Mouse (Mus musculus) hindbrain, embryonic 12.5 days (tissue): ENCODE data around the gene Ahnak. TPM values are rescaled to one million over a fixed set of nuclear protein-coding genes. Genes with fewer than 3 reads are reported as not detected.
"Not testable (repeated sequence)": the region's sequence is repeated elsewhere in the genome, so short reads cannot be mapped to it uniquely, and the experiment has no call there.

Source experiments
- ATAC-seq: fragments of 200-750 bp; cut with Nextera tagmentation; 2 replicates; pipeline ENCODE4 v1.8.0; 2017; ENCODE audit warnings: moderate TSS enrichment; ENCODE audit not compliant: low FRiP score
- H3K27ac ChIP-seq: fragments of 300-500 bp; sonication (generic); 2 replicates; pipeline ENCODE4 v1.5.1; 2016; ENCODE audit warnings: mild to moderate bottlenecking
- H3K27me3 ChIP-seq: fragments of 300-500 bp; sonication (generic); 2 replicates; pipeline ENCODE4 v1.6.1; 2016; ENCODE audit warnings: mild to moderate bottlenecking
- H3K36me3 ChIP-seq: fragments of 300-500 bp; sonication (generic); 2 replicates; pipeline ENCODE4 v1.6.1; 2016; ENCODE audit warnings: mild to moderate bottlenecking
- H3K4me1 ChIP-seq: fragments of 300-500 bp; sonication (generic); 2 replicates; pipeline ENCODE4 v1.6.1; 2016
- H3K4me2 ChIP-seq: fragments of 300-500 bp; sonication (generic); replicated peaks from 2 replicates; pipeline ENCODE4 v1.6.1; 2016; ENCODE audit warnings: mild to moderate bottlenecking
- H3K4me3 ChIP-seq: fragments of 300-500 bp; sonication (generic); 2 replicates; pipeline ENCODE4 v1.5.1; 2016; ENCODE audit warnings: mild to moderate bottlenecking
- H3K9ac ChIP-seq: fragments of 300-500 bp; sonication (generic); 2 replicates; pipeline ENCODE4 v1.6.1; 2016; ENCODE audit warnings: mild to moderate bottlenecking, moderate library complexity
- H3K9me3 ChIP-seq: fragments of 300-500 bp; sonication (generic); replicated peaks from 2 replicates; pipeline ENCODE4 v1.6.1; 2016; ENCODE audit warnings: mild to moderate bottlenecking
- WGBS: fragments of 180-500 bp; shearing (Covaris S2); methylation state at CpG from one replicate; pipeline ENCODE4 v1.1.7; 2016; 5-methylcytosine and 5-hydroxymethylcytosine counted together
- polyA plus RNA-seq: library from polyadenylated mRNA; unstranded; fragments of >200 nt; fragmentation: Nextera tagmentation; extraction: Ambion mirVana; gene quantifications from 2 replicates; pipeline ENCODE4 v1.2.1, GENCODE M21; 2016

Ahnak gene
- polyA plus RNA-seq, 1 experiment from 2014 or later: 12.7 TPM

DNA sequence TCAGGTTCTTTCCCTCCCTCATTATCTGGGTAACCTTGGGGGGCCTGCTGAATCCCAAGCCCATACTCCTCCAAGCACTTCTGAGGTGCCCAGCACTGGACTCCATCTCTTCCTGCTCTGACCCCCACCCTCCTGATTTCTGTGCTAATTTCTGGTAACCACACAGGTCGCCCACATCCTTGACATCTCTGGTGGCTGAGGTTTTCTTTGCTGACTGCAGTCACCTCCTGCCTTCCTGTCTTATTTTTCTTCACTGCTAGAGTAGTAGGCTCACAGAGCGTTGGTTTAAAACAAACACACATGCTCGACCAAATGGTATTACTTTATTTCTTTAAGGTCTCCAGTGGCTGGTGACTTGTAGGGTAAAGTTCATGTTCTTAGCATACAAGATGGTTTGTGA lies 49.1 kb downstream of the Ahnak start:
- no peak for ATAC-seq
- Histone ChIP-seq H3K4me1 (no peaks in the 10 kb centered on the region), H3K4me2 (no peak overlapping the region), H3K36me3 (no peaks in the 10 kb centered on the region), H3K27me3 (no peaks in the 10 kb centered on the region), H3K4me3 (no peak overlapping the region), H3K9ac (no peak overlapping the region), H3K9me3 (no peaks in the 10 kb centered on the region), H3K27ac (no peak overlapping the region)
- WGBS: 66% methylated on average over 3 of the region's 3 CpGs

DNA sequence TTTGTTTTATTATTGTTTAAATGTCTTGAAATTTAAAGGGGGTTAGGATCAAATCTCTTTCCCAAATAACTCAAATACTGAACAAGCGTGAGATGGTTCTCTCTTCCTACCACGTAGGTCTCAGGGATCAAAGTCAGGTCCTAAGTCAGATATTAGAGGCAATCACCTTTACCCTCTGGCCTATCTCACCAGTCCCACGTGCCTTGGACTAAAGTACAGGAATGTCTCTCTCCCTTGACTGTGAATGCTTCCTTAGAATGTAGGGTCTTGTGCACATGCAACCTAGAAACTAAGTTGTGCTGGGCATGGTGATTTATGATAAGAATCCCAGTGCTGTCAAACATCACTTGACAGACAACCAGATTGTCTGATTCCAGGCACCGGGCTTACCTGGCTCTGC lies 50.2 kb downstream of the Ahnak start:
- Histone ChIP-seq H3K4me1 (no peaks in the 10 kb centered on the region), H3K27ac (no peak overlapping the region), H3K9ac (no peak overlapping the region), H3K4me3 (no peak overlapping the region), H3K4me2 (no peak overlapping the region), H3K36me3 (no peaks in the 10 kb centered on the region), H3K9me3 (no peaks in the 10 kb centered on the region), H3K27me3 (no peaks in the 10 kb centered on the region)
- 81% methylated on average over 4 of the region's 4 CpGs for WGBS
- no peak for ATAC-seq

DNA sequence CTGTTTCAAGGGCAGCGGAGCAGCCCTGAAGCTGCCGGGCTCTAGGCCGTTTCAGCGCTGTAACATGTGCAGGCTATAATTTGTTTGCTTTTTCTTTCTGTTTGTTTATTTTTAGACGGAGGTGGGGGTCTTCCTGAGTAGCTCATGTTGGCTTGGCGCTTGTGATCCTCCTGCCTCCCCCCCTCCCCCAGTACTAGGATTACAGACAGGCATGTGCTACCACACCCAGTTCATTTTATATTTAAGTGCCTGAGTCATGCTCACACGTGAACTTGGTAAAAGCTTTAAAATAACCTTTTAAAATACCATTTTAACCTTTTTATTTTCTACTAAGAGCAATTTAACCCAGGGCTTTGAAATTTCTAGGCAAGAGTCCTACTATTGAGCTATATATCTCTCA lies 50.8 kb downstream of the Ahnak start:
- ATAC-seq: no peak
- WGBS: 76% methylated on average over 7 of the region's 7 CpGs
- Histone ChIP-seq H3K9me3 (no peaks in the 10 kb centered on the region), H3K36me3 (no peaks in the 10 kb centered on the region), H3K27ac (no peak overlapping the region), H3K9ac (no peak overlapping the region), H3K27me3 (no peaks in the 10 kb centered on the region), H3K4me3 (no peak overlapping the region), H3K4me1 (no peaks in the 10 kb centered on the region), H3K4me2 (no peak overlapping the region)

DNA sequence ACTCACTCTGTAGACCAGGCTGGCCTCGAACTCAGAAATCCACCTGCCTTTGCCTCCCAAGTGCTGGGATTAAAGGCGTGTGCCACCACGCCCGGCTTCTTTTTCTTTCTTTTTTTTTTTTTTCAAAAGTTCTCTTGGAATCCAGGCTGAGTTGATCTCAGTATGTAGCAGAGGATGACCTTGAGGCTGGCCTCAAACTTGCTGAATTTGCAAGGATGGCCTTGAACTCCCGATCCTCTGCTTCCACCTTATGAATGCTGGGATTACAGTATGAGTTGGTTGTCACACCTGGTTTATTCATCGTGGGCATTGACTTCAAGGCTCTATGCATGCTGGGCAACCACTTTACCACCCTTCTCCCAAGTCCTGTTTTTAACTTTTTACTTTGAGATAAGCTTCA lies 51.6 kb downstream of the Ahnak start:
- 88% methylated on average over 6 of the region's 6 CpGs for WGBS
- no peak for ATAC-seq
- no peak overlapping the region for H3K27ac ChIP-seq
- H3K4me1 ChIP-seq: no peaks in the 10 kb centered on the region
- no peak overlapping the region for H3K9ac ChIP-seq
- H3K36me3 ChIP-seq: no peaks in the 10 kb centered on the region
- H3K27me3 ChIP-seq: no peaks in the 10 kb centered on the region
- H3K4me2 ChIP-seq: no peak overlapping the region
- no peaks in the 10 kb centered on the region for H3K9me3 ChIP-seq
- no peak overlapping the region for H3K4me3 ChIP-seq

DNA sequence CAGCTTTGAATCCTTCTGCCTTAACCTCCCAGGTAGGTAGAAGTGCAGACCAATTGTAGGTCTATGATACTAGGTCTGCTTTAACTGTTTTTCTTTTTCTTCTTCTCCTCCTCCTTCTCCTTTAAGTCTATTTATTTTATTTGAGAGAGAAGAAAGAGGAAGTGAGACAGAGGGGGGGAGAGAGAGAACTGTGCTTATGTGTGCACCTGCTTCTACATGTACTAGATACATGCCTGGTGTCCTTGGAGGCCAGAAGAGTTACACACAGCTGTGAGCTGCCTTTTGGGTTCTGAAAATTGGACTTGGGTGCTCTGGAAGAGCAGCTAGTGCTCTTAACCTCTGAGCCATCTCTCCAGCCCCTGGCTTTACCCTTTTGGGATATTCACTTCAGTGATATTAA lies 52.0 kb downstream of the Ahnak start:
- Histone ChIP-seq H3K4me3 (no peak overlapping the region), H3K27ac (no peak overlapping the region), H3K9ac (no peak overlapping the region), H3K4me2 (no peak overlapping the region), H3K36me3 (no peaks in the 10 kb centered on the region), H3K4me1 (no peaks in the 10 kb centered on the region), H3K27me3 (no peaks in the 10 kb centered on the region), H3K9me3 (no peaks in the 10 kb centered on the region)
- no peak for ATAC-seq

DNA sequence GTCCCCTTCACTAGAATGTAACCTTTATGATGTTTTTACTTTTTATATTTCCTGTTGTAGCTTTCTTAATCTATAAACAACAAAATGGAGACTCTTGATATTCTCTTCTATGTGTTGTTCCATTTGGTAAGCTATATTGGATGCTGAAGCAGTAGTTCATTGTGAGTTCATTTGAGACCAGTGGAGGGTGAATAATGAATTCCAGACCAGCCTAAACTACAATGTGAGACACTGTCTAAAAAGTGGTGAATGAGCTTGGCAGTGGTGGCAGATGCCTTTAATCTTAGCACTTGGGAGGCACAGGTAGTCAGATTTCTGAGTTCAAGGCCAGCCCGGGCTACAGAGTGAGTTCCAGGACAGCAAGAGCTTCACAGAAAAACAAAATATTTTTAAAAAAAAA lies 54.0 kb downstream of the Ahnak start:
- 90% methylated on average over 1 of the region's 1 CpGs for WGBS
- no peak overlapping the region for H3K4me2 ChIP-seq

DNA sequence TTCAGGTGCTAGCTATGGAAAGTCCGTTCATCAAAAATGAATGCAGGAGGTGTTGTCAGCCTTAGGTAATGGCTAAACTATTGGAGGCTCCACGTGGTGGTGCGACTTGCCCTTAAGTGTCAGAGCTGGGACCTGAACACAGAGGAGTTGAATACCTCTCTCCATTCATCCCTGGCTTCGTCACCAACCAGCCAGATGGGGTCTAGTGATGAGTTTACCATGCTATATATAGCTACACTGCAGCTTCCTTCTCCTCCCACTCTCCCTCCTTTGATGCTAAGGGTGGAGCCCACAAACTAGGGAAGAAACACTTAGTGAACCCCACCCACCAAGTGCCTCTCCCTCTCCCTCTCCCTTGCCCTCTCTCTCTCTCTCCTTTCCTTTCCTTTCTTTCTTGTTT lies 55.2 kb downstream of the Ahnak start:
- Histone ChIP-seq H3K9me3 (no peaks in the 10 kb centered on the region), H3K27ac (no peak overlapping the region), H3K9ac (no peak overlapping the region), H3K36me3 (no peaks in the 10 kb centered on the region), H3K4me3 (no peak overlapping the region), H3K27me3 (no peaks in the 10 kb centered on the region), H3K4me1 (no peaks in the 10 kb centered on the region), H3K4me2 (no peak overlapping the region)
- no peak for ATAC-seq
- WGBS: 82% methylated on average over 4 of the region's 4 CpGs

More for the DNA sequence above, 54.0 kb downstream of the Ahnak start:
- Histone ChIP-seq H3K9ac (no peak overlapping the region), H3K27me3 (no peaks in the 10 kb centered on the region), H3K4me3 (no peak overlapping the region), H3K27ac (no peak overlapping the region), H3K9me3 (no peaks in the 10 kb centered on the region), H3K36me3 (no peaks in the 10 kb centered on the region), H3K4me1 (no peaks in the 10 kb centered on the region)
- no peak for ATAC-seq

DNA sequence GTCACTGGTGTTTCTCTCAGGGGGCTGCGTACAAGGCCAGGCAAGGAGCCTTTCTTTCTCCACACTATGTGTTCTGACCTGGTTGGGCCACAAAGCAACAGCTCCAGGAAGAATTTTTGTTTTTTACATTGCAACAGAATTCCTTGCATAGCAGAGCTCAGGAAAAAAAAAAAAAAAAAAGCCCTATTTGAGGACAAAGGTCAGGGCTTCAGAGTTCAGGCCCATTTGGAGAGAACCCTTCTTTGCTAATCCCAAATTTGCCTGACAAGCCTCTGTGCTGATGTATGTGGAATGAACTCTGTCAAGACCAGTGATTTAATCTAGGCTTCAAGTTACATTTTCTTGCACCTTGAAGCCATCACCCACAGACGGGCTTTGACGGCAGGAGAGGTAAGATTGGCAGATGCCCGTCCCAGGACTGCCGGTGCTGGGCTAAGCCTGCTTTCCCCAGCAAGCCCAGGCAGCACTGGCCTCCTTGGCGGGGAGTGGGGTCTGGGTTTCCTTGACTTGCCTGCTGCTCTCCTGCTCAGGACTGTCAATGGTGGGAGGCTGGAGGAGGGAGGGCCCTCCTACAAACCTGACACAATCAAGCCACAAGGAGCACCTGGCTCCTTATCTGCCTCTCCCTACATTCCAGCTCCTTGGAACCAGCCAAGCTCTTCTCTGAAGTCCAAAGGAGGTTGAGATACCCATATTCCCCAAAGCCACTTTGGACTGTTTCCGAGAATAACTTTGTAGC lies 58.3 kb downstream of the Ahnak start:
- ATAC-seq: no peak
- 69% methylated on average over 7 of the region's 7 CpGs for WGBS
- no peaks in the 10 kb centered on the region for H3K4me1 ChIP-seq

DNA sequence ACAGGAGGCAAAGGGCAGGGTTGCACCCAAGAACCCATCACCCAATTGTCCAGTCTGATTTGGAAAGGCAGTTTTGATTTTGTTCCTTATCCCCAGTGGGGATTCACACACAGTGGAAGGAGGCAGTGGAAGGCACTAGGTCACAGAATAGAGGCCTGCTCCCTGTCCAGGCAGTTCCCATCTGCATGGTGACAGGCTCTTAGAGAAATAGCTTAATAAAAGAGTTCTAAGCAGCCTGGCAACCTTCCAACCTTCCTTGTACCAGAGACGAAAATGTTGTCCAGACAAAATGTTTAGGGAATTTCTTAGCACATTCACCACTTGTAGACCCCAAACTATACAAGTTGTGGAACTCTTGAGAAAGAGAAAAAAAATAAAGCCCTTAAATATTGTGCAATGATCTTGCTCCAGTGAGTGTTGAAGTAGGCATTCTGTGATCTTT lies 58.9 kb downstream of the Ahnak start:
- Histone ChIP-seq H3K27me3 (no peaks in the 10 kb centered on the region), H3K4me1 (no peaks in the 10 kb centered on the region), H3K4me2 (no peak overlapping the region), H3K27ac (no peak overlapping the region), H3K4me3 (no peak overlapping the region), H3K9me3 (no peaks in the 10 kb centered on the region), H3K9ac (no peak overlapping the region), H3K36me3 (no peaks in the 10 kb centered on the region)
- no peak for ATAC-seq
- 56% methylated on average over 1 of the region's 1 CpGs for WGBS

More for the DNA sequence above, 58.3 kb downstream of the Ahnak start:
- H3K9me3 ChIP-seq: no peaks in the 10 kb centered on the region
- H3K9ac ChIP-seq: no peak overlapping the region
- no peaks in the 10 kb centered on the region for H3K36me3 ChIP-seq
- no peak overlapping the region for H3K27ac ChIP-seq
- H3K27me3 ChIP-seq: no peaks in the 10 kb centered on the region
- H3K4me3 ChIP-seq: no peak overlapping the region
- no peak overlapping the region for H3K4me2 ChIP-seq

DNA sequence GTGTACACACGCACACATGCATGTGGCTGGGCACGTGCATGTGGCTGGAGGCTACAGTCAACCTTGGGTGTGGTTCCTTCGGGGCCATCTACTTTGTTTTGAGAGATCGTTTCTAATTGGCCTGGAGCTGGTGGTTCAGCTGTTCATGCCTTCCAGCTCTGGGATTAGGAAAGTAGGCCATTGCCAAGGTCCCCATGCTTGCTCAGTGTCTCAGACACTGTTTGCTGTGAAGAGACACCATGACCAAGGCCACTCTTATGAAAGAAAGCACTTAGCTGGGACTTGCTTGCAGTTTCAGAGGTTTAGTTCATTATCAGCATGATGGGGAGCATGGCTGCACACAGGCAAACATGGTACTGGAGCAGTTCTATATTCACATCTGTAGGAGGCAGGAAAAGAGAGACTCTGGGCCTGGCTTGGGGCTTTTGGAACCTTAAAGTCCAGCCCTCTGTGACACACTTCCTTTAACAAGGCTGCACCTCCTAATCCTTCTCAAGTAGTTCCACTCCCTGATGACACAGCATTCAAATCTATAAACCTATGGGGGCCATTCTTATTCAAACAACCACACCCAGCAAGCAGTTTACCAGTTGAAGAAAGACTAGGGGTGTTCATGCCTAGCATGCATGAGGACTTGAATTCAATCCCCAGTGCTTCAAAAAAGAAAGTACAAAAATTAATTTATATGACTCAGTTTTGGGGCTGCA lies 60.0 kb downstream of the Ahnak start:
- no peak overlapping the region for H3K4me2 ChIP-seq
- no peak for ATAC-seq
- 92% methylated on average over 4 of the region's 4 CpGs for WGBS

DNA sequence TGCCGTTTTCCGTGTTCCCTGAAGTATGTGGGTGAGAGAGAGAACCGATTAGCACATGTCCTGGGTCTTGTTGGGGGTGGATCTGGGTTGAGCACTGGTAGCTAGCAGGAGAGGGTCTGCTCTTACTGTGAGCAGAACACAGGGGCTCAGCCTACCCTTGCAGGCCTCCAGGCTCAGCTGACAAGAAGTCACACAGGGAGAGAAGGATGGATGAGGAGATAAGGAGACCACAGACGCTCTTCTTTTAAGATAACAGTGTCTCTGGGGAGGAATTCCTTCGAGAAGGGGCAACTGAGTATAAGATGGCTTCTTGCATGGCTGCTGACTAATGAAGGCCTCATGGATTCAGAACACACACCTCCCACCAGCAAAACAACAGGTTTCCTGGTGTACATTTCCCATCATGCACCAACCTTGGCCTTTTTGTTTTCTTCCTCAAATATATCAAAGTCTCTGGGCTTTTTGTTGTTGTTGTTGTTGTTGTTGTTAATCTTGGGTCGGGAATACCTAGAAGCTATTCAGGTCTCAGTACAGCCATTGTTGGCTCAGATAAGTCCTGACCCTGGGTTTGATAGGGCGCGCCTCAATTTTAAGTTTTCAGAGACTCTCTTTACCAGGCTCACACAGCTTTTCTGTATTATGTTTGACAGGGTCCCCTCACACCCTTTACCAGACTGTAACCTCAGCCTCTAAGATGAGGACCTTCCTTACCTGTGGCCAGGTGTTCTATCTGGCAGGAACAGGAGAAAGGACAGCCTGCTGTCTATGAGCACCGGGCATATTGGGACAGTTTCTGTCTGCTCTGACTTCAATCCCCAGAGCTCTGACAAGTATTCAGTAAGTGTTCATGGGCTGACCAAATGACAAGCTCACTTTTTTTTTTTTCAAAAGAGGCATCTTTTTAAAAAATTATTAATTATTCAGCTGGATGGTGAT lies 61.5 kb downstream of the Ahnak start:
- Histone ChIP-seq H3K27me3 (no peaks in the 10 kb centered on the region), H3K36me3 (no peaks in the 10 kb centered on the region), H3K27ac (no peak overlapping the region), H3K4me2 (no peak overlapping the region), H3K4me3 (no peak overlapping the region), H3K9me3 (no peaks in the 10 kb centered on the region), H3K4me1 (no peaks in the 10 kb centered on the region), H3K9ac (no peak overlapping the region)
- 73% methylated on average over 9 of the region's 9 CpGs for WGBS
- no peak for ATAC-seq

More for the DNA sequence above, 60.0 kb downstream of the Ahnak start:
- H3K9me3 ChIP-seq: no peaks in the 10 kb centered on the region
- H3K9ac ChIP-seq: no peak overlapping the region
- no peaks in the 10 kb centered on the region for H3K4me1 ChIP-seq
- H3K27me3 ChIP-seq: no peaks in the 10 kb centered on the region
- no peak overlapping the region for H3K4me3 ChIP-seq
- H3K27ac ChIP-seq: no peak overlapping the region
- H3K36me3 ChIP-seq: no peaks in the 10 kb centered on the region

DNA sequence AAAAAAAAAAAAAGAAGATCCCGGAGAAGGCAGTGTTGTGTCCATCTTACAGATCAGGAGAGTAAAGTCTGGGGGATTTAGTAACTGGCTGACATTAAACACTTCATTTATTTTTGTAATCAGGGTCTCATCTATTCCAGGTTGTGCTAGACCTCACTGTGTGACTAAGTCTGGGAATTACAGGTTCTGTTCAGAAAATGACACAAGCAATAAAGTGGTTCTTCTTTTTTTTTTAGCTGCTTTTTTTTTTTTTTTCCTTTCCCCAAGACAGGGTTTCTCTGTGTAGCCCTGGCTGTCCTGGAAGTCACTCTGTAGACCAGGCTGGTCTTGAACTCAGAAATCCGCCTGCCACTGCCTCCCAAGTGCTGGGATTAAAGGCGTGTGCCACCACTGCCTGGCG lies 62.9 kb downstream of the Ahnak start:
- not testable (repeated sequence) for H3K27ac ChIP-seq, H3K9ac ChIP-seq, H3K27me3 ChIP-seq, H3K36me3 ChIP-seq, H3K9me3 ChIP-seq, H3K4me1 ChIP-seq, H3K4me2 ChIP-seq, ATAC-seq, H3K4me3 ChIP-seq
- WGBS: 84% methylated on average over 4 of the region's 4 CpGs
